In genomic region chr5:136385161-136385560, GRCm38 (mm10) we compare ENCODE assay signal across 26 mouse cellular contexts.
DNase-seq lines count a peak whose midpoint lies in the region; ATAC-seq and TF ChIP-seq lines count a peak whose summit lies in the region.
"Had no signal": no experiment of that assay in that cellular context is flagged by ENCODE, and none has a peak within 500 bp of the region (broad histone marks: within the 10 kb centered on the region; RNA-seq: fewer than 3 reads in every experiment).

No protein-coding gene starts in this region.

- DNase-seq in cerebellum, adult 18-20 months = peak; percentile 31 to 40
- no peak for DNase-seq in cerebellum, adult 9-11 months
- peak; percentile 22 to 30 for DNase-seq in cerebellum, postnatal 36 days
- DNase-seq in cerebellum, adult 11 months = no peak
- peak; percentile 28 for DNase-seq in gastrocnemius, adult 2 months
- no peak for DNase-seq in gastrocnemius, postnatal 10 days
- DNase-seq in lung, postnatal 0 days (ENCODE audit: low spot score) = no peak
- no peak for DNase-seq in lung, postnatal 4 days
- DNase-seq: adrenal gland, adult 8-10 months; adrenal gland, postnatal 25 days; embryo, embryonic 11 days; forebrain, postnatal 0 days; gastrocnemius, postnatal 14 days; kidney, adult 18-20 months; kidney, adult 9 months had no signal

- no peaks in the 10 kb centered on the region; the same call in 1 of the 2 replicates for H3K4me1 ChIP-seq in lung, postnatal 0 days (ENCODE audit: insufficient read depth, low read depth, low read length)
- H3K4me1 ChIP-seq: embryonic facial prominence, embryonic 13.5 days had no signal

- no peak overlapping the region for H3K4me3 ChIP-seq in gastrocnemius, adult 2 months
- H3K4me3 ChIP-seq in lung, postnatal 0 days (ENCODE audit: low read depth, low read length) = no peak overlapping the region
- H3K4me3 ChIP-seq: embryonic facial prominence, embryonic 10.5 days; embryonic facial prominence, embryonic 13.5 days; erythroblast, embryonic 14.5 days; forebrain, embryonic 13.5 days; heart, embryonic 10.5 days; heart, embryonic 13.5 days had no signal

- H3K27me3 ChIP-seq in lung, postnatal 0 days (replicated peaks; ENCODE audit: insufficient read depth, low read length) = no peaks in the 10 kb centered on the region
- H3K27me3 ChIP-seq: embryonic facial prominence, embryonic 13.5 days; forebrain, embryonic 13.5 days; heart, embryonic 13.5 days had no signal

- H3K9ac ChIP-seq in lung, postnatal 0 days (replicated peaks; ENCODE audit: low read depth) = no peak overlapping the region
- H3K9ac ChIP-seq: embryonic facial prominence, embryonic 13.5 days; forebrain, embryonic 13.5 days; forebrain, postnatal 0 days; heart, embryonic 13.5 days; hindbrain, embryonic 14.5 days had no signal

- no peaks in the 10 kb centered on the region for H3K36me3 ChIP-seq in lung, postnatal 0 days (ENCODE audit: insufficient read depth, low read length)
- H3K36me3 ChIP-seq: embryonic facial prominence, embryonic 13.5 days had no signal

- H3K9me3 ChIP-seq in lung, postnatal 0 days (ENCODE audit: low read length) = no peaks in the 10 kb centered on the region
- H3K9me3 ChIP-seq: embryonic facial prominence, embryonic 10.5 days; embryonic facial prominence, embryonic 13.5 days; forebrain, embryonic 13.5 days; heart, embryonic 10.5 days; heart, embryonic 13.5 days had no signal

- ATAC-seq in lung, postnatal 0 days = no peak
- ATAC-seq: activated CD4-positive, CD25-positive, alpha-beta regulatory T cell, adult 4 months; forebrain, embryonic 13.5 days; forebrain, postnatal 0 days; hindbrain, postnatal 0 days; inflammation-experienced regulatory T-cells, adult 6 months; intestine, embryonic 16.5 days had no signal

- TF ChIP-seq EP300 in lung, postnatal 0 days (IDR thresholded peaks at IDR 0.05) = no peak

- no peak for TF ChIP-seq CTCF in gastrocnemius, adult 2 months (IDR thresholded peaks at IDR 0.05)
- TF ChIP-seq CTCF in lung, postnatal 0 days (IDR thresholded peaks at IDR 0.05) = no peak

- 75% methylated on average over 3 of the region's 3 CpGs for WGBS in lung, postnatal 0 days

- H3K4me2 ChIP-seq in lung, postnatal 0 days (replicated peaks; ENCODE audit: low read depth, low read length) = no peak overlapping the region
- H3K4me2 ChIP-seq: embryonic facial prominence, embryonic 13.5 days; forebrain, embryonic 13.5 days; heart, embryonic 13.5 days; hindbrain, embryonic 14.5 days had no signal

- H3K27ac ChIP-seq in gastrocnemius, adult 2 months = no peak overlapping the region
- 0 out of 2 replicates have a peak overlapping the region, but pooled peaks have one; percentile 9 for H3K27ac ChIP-seq in lung, postnatal 0 days (ENCODE audit: low read length)
- H3K27ac ChIP-seq: embryonic facial prominence, embryonic 10.5 days; embryonic facial prominence, embryonic 13.5 days; forebrain, embryonic 13.5 days; heart, embryonic 10.5 days; heart, embryonic 13.5 days; hindbrain, embryonic 14.5 days; hindbrain, postnatal 0 days had no signal

- intact Hi-C loops in gastrocnemius, adult 2 months (cut with DNase I) = no loop called here

Comparison
In these comparisons a context has a peak if more than half of its experiments do, and no peak if none do; other contexts are left out.
1. DNase-seq: peak in cerebellum, adult 18-20 months (2 of 2), cerebellum, postnatal 36 days (2 of 2) and gastrocnemius, adult 2 months (single experiment); none in cerebellum, adult 9-11 months (single experiment), cerebellum, adult 11 months (single experiment), gastrocnemius, postnatal 10 days (single experiment), lung, postnatal 0 days (single experiment) and lung, postnatal 4 days (0 of 2).